Mouse (Mus musculus) CH12.LX (cell line): ENCODE measurements around the gene Pakap. TPM values are rescaled to one million over a fixed set of nuclear protein-coding genes. Genes with fewer than 3 reads are reported as not detected.

ENCODE experiments used
- DNase-seq: peaks from one replicate; pipeline ENCODE4 v3.0.0-alpha.2; 2013; ENCODE audit errors: extremely low read depth
- H3K27ac ChIP-seq: 2 replicates; pipeline ENCODE4 v1.5.1; 2012; ENCODE audit warnings: low read depth, mild to moderate bottlenecking, control low read depth, moderate library complexity; ENCODE audit not compliant: insufficient read depth
- H3K27me3 ChIP-seq: replicated peaks from 2 replicates; pipeline ENCODE3; 2012; ENCODE audit warnings: inconsistent platforms
- H3K36me3 ChIP-seq, 2 experiments: replicated peaks in 1 of 2; 2 replicates each; pipeline versions ENCODE3 to v1.6.1; 2012; ENCODE audit warnings: inconsistent platforms in 1 of 2, low read length in 1 of 2, mild to moderate bottlenecking in 1 of 2, mixed read lengths in 1 of 2, moderate library complexity in 1 of 2; ENCODE audit not compliant: control insufficient read depth in 1 of 2, insufficient read depth in 1 of 2
- H3K4me1 ChIP-seq, 2 experiments: 2 replicates each; pipeline ENCODE4 v1.6.1; 2012; ENCODE audit warnings: inconsistent platforms in 1 of 2, moderate library complexity in 1 of 2; ENCODE audit not compliant: insufficient read depth in 2 of 2, control insufficient read depth in 1 of 2
- H3K4me2 ChIP-seq: 2 replicates; pipeline ENCODE4 v1.6.1; 2012; ENCODE audit warnings: low read depth, mild to moderate bottlenecking, control low read depth; ENCODE audit not compliant: poor library complexity, insufficient read depth, severe bottlenecking
- H3K4me3 ChIP-seq, 3 experiments: fragments of 150-350 bp in 1 of 3; sonication (generic) in 1 of 3; replicated peaks in 1 of 3; 2 replicates each; pipeline versions ENCODE3 to v1.5.1; 2011 to 2012; ENCODE audit warnings: low read depth in 2 of 3, low read length in 2 of 3, mild to moderate bottlenecking in 2 of 3, moderate library complexity in 2 of 3, control low read depth in 1 of 3, improper control_type of control experiment in 1 of 3, inconsistent platforms in 1 of 3, mixed read lengths in 1 of 3; ENCODE audit not compliant: poor library complexity in 1 of 3
- H3K79me2 ChIP-seq: replicated peaks from 2 replicates; pipeline ENCODE4 v1.6.1; 2012; ENCODE audit warnings: mild to moderate bottlenecking, moderate library complexity; ENCODE audit not compliant: control insufficient read depth, poor library complexity, insufficient read depth, severe bottlenecking; ENCODE audit errors: extremely low read depth
- H3K9ac ChIP-seq: 2 replicates; pipeline ENCODE4 v1.6.1; 2012; ENCODE audit warnings: low read depth, mild to moderate bottlenecking, control low read depth, moderate library complexity; ENCODE audit not compliant: insufficient read depth
- H3K9me3 ChIP-seq: replicated peaks from 2 replicates; pipeline ENCODE3; 2012; ENCODE audit warnings: low read length, inconsistent platforms, mixed read lengths
- CHD1 ChIP-seq: IDR thresholded peaks from 2 replicates; pipeline ENCODE4 v1.6.1; 2012; ENCODE audit warnings: low read depth, low read length, improper control_type of control experiment, inconsistent platforms
- CHD2 ChIP-seq: IDR thresholded peaks from 2 replicates; pipeline ENCODE4 v1.6.1; 2011; ENCODE audit warnings: low read length, improper control_type of control experiment
- E2F4 ChIP-seq: IDR thresholded peaks from 2 replicates; pipeline ENCODE4 v1.6.1; 2011; ENCODE audit warnings: low read depth, low read length, improper control_type of control experiment; ENCODE audit not compliant: insufficient replicate concordance
- EP300 ChIP-seq: IDR thresholded peaks from 2 replicates; pipeline ENCODE4 v1.6.1; 2011; ENCODE audit warnings: low read length, improper control_type of control experiment
- GABPA ChIP-seq: IDR thresholded peaks from 2 replicates; pipeline ENCODE4 v1.6.1; 2012; ENCODE audit warnings: low read depth, low read length, improper control_type of control experiment, inconsistent platforms; ENCODE audit not compliant: insufficient replicate concordance
- HCFC1 ChIP-seq: IDR thresholded peaks from 2 replicates; pipeline ENCODE4 v1.6.1; 2012; ENCODE audit warnings: low read depth, mild to moderate bottlenecking, inconsistent platforms, low read length, improper control_type of control experiment
- IRF4 ChIP-seq: IDR thresholded peaks from 2 replicates; pipeline ENCODE4 v1.6.1; 2014; ENCODE audit warnings: low read depth, mild to moderate bottlenecking, inconsistent platforms, low read length, improper control_type of control experiment
- KAT2A ChIP-seq: IDR thresholded peaks from 2 replicates; pipeline ENCODE4 v1.6.1; 2012; ENCODE audit warnings: low read length, improper control_type of control experiment, inconsistent platforms; ENCODE audit not compliant: insufficient replicate concordance
- MAFK ChIP-seq: IDR thresholded peaks from 2 replicates; pipeline ENCODE4 v1.6.1; 2011; ENCODE audit warnings: low read length, improper control_type of control experiment; ENCODE audit not compliant: insufficient replicate concordance
- MXI1 ChIP-seq: IDR thresholded peaks from 2 replicates; pipeline ENCODE4 v1.6.1; 2011; ENCODE audit warnings: mild to moderate bottlenecking, low read depth, low read length, improper control_type of control experiment
- NELFE ChIP-seq: IDR thresholded peaks from 2 replicates; pipeline ENCODE4 v1.6.1; 2011; ENCODE audit warnings: low read depth, low read length, improper control_type of control experiment
- POLR2AphosphoS2 ChIP-seq: IDR thresholded peaks from 2 replicates; pipeline ENCODE4 v1.6.1; 2011; ENCODE audit warnings: low read depth, low read length, improper control_type of control experiment
- SIN3A ChIP-seq: IDR thresholded peaks from 2 replicates; pipeline ENCODE4 v1.6.1; 2012; ENCODE audit warnings: low read length, improper control_type of control experiment, inconsistent platforms
- UBTF ChIP-seq: IDR thresholded peaks from 2 replicates; pipeline ENCODE4 v1.6.1; 2012; ENCODE audit warnings: low read depth, mild to moderate bottlenecking, inconsistent platforms, low read length, improper control_type of control experiment, moderate library complexity
- USF1 ChIP-seq: IDR thresholded peaks from 2 replicates; pipeline ENCODE4 v1.6.1; 2014; ENCODE audit warnings: low read depth, mild to moderate bottlenecking, inconsistent platforms, low read length, improper control_type of control experiment
- USF2 ChIP-seq: conservative IDR thresholded peaks from 2 replicates; pipeline ENCODE4 v1.6.1; 2011; ENCODE audit warnings: low read depth, low read length, improper control_type of control experiment
- ZC3H11A ChIP-seq: IDR thresholded peaks from 2 replicates; pipeline ENCODE4 v1.6.1; 2012; ENCODE audit warnings: low read depth, mild to moderate bottlenecking, inconsistent platforms, low read length, improper control_type of control experiment
- ZNF384 ChIP-seq: IDR thresholded peaks from 2 replicates; pipeline ENCODE4 v1.6.1; 2012; ENCODE audit warnings: low read depth, low read length, improper control_type of control experiment, inconsistent platforms
- dilution Hi-C: fragments of 300-500 bp; cut with MboI; formaldehyde crosslinking; loops from 2 replicates; pipeline ENCODE4 v1.14.3; 2020; ENCODE audit warnings: low sequenced_read_pairs; ENCODE audit not compliant: extremely low pct_unique_long_range_greater_than_20kb, extremely low pct_ligation_motif_present
- in situ Hi-C: fragments of 300-500 bp; cut with MboI; formaldehyde crosslinking; loops from 3 replicates; pipeline ENCODE4 v1.14.3; 2019; ENCODE audit warnings: low sequenced_read_pairs, low pct_ligation_motif_present, low pct_unique_long_range_greater_than_20kb, mixed read lengths
- polyA plus RNA-seq: library from polyadenylated mRNA; unstranded; fragments of >175 nt; gene quantifications from 2 replicates; pipeline ENCODE4 v1.2.1, GENCODE M21; 2012; ENCODE audit warnings: low read depth; ENCODE audit not compliant: insufficient read length
- total RNA-seq, 2 experiments: library from RNA; depleted of rRNA; stranded (reverse); fragments of 300-350 nt in 1 of 2; fragments of >200 nt in 1 of 2; gene quantifications; 2 replicates each; pipeline ENCODE4 v1.2.3; 2012 to 2014

The Pakap gene
- total and polyA plus RNA-seq, 3 experiments, result 0.08 to 0.14 TPM; not detected in 1

- Histone ChIP-seq H3K9me3 (no peaks in the 10 kb centered on the region), H3K27ac (no peak overlapping the region), H3K9ac (no peak overlapping the region), H3K27me3 (no peaks in the 10 kb centered on the region), H3K36me3 (no peaks in the 10 kb centered on the region), H3K4me1 (peaks cover 3 to 22% of the 10 kb centered on the region in 2 experiments; a peak in 2 of 4 replicates), H3K4me3 (no peak overlapping the region), H3K79me2 (no peaks in the 10 kb centered on the region), H3K4me2 (no peak overlapping the region)
- in situ Hi-C loops (loop anchor here (5.0 kb wide), 1 partner anchor 39 kb away; no protein-coding TSS in a partner anchor), dilution Hi-C loops (no loop called here)
- TF ChIP-seq POLR2AphosphoS2 (no peak), MAFK (no peak), IRF4 (no peak), NELFE (no peak), UBTF (no peak), ZNF384 (no peak), E2F4 (no peak), ZC3H11A (no peak), GABPA (no peak)
- no peak for DNase-seq
These were observed 147.9 kb downstream of the Pakap start for GRCm38 (mm10) chr4:57715849-57716248.

- no peaks in the 10 kb centered on the region for H3K9me3 ChIP-seq
- no peak overlapping the region for H3K4me2 ChIP-seq
- H3K27me3 ChIP-seq, result no peaks in the 10 kb centered on the region
- no peak for TF ChIP-seq NELFE
- no peak for TF ChIP-seq ZNF384
- no peak for DNase-seq
- H3K27ac ChIP-seq, result no peak overlapping the region
- dilution Hi-C loops, result no loop called here
- H3K9ac ChIP-seq, result no peak overlapping the region
- no peaks in the 10 kb centered on the region for H3K36me3 ChIP-seq
- in situ Hi-C loops, result loop anchor here (5.0 kb wide), 1 partner anchor 39 kb away; no protein-coding TSS in a partner anchor
- peaks cover 3 to 28% of the 10 kb centered on the region in 2 experiments; a peak in 2 of 4 replicates for H3K4me1 ChIP-seq
- no peak overlapping the region for H3K4me3 ChIP-seq
- no peaks in the 10 kb centered on the region for H3K79me2 ChIP-seq
These were observed 148.8 kb downstream of the Pakap start for GRCm38 (mm10) chr4:57716735-57717134.

GRCm38 (mm10) chr4:57717354-57717753, 149.4 kb downstream of the Pakap start, which contains the start of gene Akap2:
Akap2 (plus strand) TSS chr4:57717657.
- Histone ChIP-seq H3K4me2 (no peak within 1 kb of the TSS), H3K36me3 (no peaks in the 10 kb centered on the region), H3K27ac (no peak within 1 kb of the TSS)
- in situ Hi-C loops, result loop anchor here (5.0 kb wide), 1 partner anchor 40 kb away; no protein-coding TSS in a partner anchor
- DNase-seq, result no peak
- TF ChIP-seq USF2, result no peak
- no peak for TF ChIP-seq CHD2
- no peak for TF ChIP-seq KAT2A
- no peak for TF ChIP-seq EP300
- TF ChIP-seq MAFK, result no peak
- TF ChIP-seq USF1, result no peak
- no peak for TF ChIP-seq CHD1
- no peak for TF ChIP-seq HCFC1
- no peak for TF ChIP-seq SIN3A
- TF ChIP-seq NELFE, result no peak
- TF ChIP-seq E2F4, result no peak
- TF ChIP-seq MXI1, result no peak
- TF ChIP-seq, all 38 proteins: peak for 0
- H3K9ac ChIP-seq, result no peak within 1 kb of the TSS
- no peaks in the 10 kb centered on the region for H3K27me3 ChIP-seq
- dilution Hi-C loops, result no loop called here
- no peaks in the 10 kb centered on the region for H3K79me2 ChIP-seq
- no peak within 1 kb of the TSS for H3K4me3 ChIP-seq
- H3K9me3 ChIP-seq, result no peaks in the 10 kb centered on the region
- peaks cover 3 to 29% of the 10 kb centered on the region in 2 experiments; a peak in 2 of 4 replicates for H3K4me1 ChIP-seq
